Mouse (Mus musculus) MEL (cell line): ENCODE results near the gene D430041D05Rik. TPM values are rescaled to one million over a fixed set of nuclear protein-coding genes. Genes with fewer than 3 reads are reported as not detected.

Experiments used
- DNase-seq: peaks from one replicate; pipeline ENCODE4 v3.0.0; 2011; ENCODE audit warnings: low read depth, low spot score
- H3K27ac ChIP-seq: 2 replicates; pipeline ENCODE4 v1.5.1; 2012; ENCODE audit warnings: low read depth, mild to moderate bottlenecking, control low read depth, low read length, moderate library complexity; ENCODE audit not compliant: control insufficient read depth
- H3K27me3 ChIP-seq, 2 experiments: fragments of 150-350 bp in 1 of 2; sonication (generic) in 1 of 2; 2 replicates each; pipeline ENCODE4 v1.6.1; 2012; ENCODE audit warnings: low read length in 2 of 2, mild to moderate bottlenecking in 2 of 2, improper control_type of control experiment in 1 of 2, moderate library complexity in 1 of 2; ENCODE audit not compliant: insufficient read depth in 2 of 2, control insufficient read depth in 1 of 2
- H3K36me3 ChIP-seq, 2 experiments: 2 replicates each; pipeline ENCODE4 v1.6.1; 2012 to 2014; ENCODE audit warnings: low read length in 2 of 2, improper control_type of control experiment in 1 of 2, inconsistent platforms in 1 of 2, mild to moderate bottlenecking in 1 of 2; ENCODE audit not compliant: insufficient read depth in 2 of 2, control insufficient read depth in 1 of 2
- H3K4me1 ChIP-seq, 2 experiments: fragments of 150-350 bp in 1 of 2; sonication (generic) in 1 of 2; 2 replicates each; pipeline ENCODE4 v1.6.1; 2012; ENCODE audit warnings: low read length in 2 of 2, improper control_type of control experiment in 1 of 2, mild to moderate bottlenecking in 1 of 2; ENCODE audit not compliant: insufficient read depth in 2 of 2, control insufficient read depth in 1 of 2
- H3K4me3 ChIP-seq, 2 experiments: fragments of 150-350 bp in 1 of 2; sonication (generic) in 1 of 2; 2 replicates each; pipeline ENCODE4 v1.5.1; 2012; ENCODE audit warnings: low read depth in 2 of 2, low read length in 2 of 2, mild to moderate bottlenecking in 2 of 2, moderate library complexity in 2 of 2, control low read depth in 1 of 2, improper control_type of control experiment in 1 of 2; ENCODE audit not compliant: control insufficient read depth in 1 of 2, insufficient read depth in 1 of 2
- H3K79me2 ChIP-seq: 2 replicates; pipeline ENCODE4 v1.6.1; 2012; ENCODE audit warnings: mild to moderate bottlenecking, low read length, moderate library complexity; ENCODE audit not compliant: control insufficient read depth, poor library complexity, insufficient read depth
- H3K9ac ChIP-seq: 2 replicates; pipeline ENCODE4 v1.6.1; 2012; ENCODE audit warnings: low read depth, mild to moderate bottlenecking, control low read depth, low read length, moderate library complexity; ENCODE audit not compliant: control insufficient read depth, poor library complexity, severe bottlenecking
- H3K9me3 ChIP-seq: fragments of 150-350 bp; sonication (generic); replicated peaks from 2 replicates; pipeline ENCODE4 v1.6.1; 2012; ENCODE audit warnings: mild to moderate bottlenecking, low read length, improper control_type of control experiment, moderate library complexity; ENCODE audit not compliant: insufficient read depth
- BHLHE40 ChIP-seq: IDR thresholded peaks from 2 replicates; pipeline ENCODE4 v1.6.1; 2012; ENCODE audit warnings: low read depth, mild to moderate bottlenecking, inconsistent platforms, low read length, improper control_type of control experiment, borderline replicate concordance
- CHD1 ChIP-seq: IDR thresholded peaks from 2 replicates; pipeline ENCODE4 v1.6.1; 2012; ENCODE audit warnings: low read depth, mild to moderate bottlenecking, inconsistent platforms, low read length, improper control_type of control experiment
- CHD2 ChIP-seq: IDR thresholded peaks from 2 replicates; pipeline ENCODE4 v1.6.1; 2011; ENCODE audit warnings: low read length, improper control_type of control experiment
- CTCF ChIP-seq, 3 experiments: IDR thresholded peaks in 2 of 3; conservative IDR thresholded peaks in 1 of 3; 2 replicates each; pipeline ENCODE4 v1.5.1; 2011 to 2012; ENCODE audit warnings: low read length in 3 of 3, low read depth in 2 of 3, mild to moderate bottlenecking in 2 of 3, improper control_type of control experiment in 1 of 3, inconsistent platforms in 1 of 3, mixed read lengths in 1 of 3, moderate library complexity in 1 of 3; ENCODE audit not compliant: control insufficient read depth in 1 of 3, insufficient read depth in 1 of 3, poor library complexity in 1 of 3, severe bottlenecking in 1 of 3
- E2F4 ChIP-seq: IDR thresholded peaks from 2 replicates; pipeline ENCODE4 v1.6.1; 2011; ENCODE audit warnings: low read depth, low read length, improper control_type of control experiment, borderline replicate concordance
- ELF1 ChIP-seq: IDR thresholded peaks from 2 replicates; pipeline ENCODE4 v1.6.1; 2014; ENCODE audit warnings: low read depth, mild to moderate bottlenecking, inconsistent platforms, low read length, improper control_type of control experiment, moderate library complexity
- EP300 ChIP-seq, 2 experiments: IDR thresholded peaks; 2 replicates each; pipeline ENCODE4 v1.6.1; 2011; ENCODE audit warnings: improper control_type of control experiment in 2 of 2, low read length in 2 of 2, low read depth in 1 of 2, mild to moderate bottlenecking in 1 of 2
- ETS1 ChIP-seq: IDR thresholded peaks from 2 replicates; pipeline ENCODE4 v1.6.1; 2012; ENCODE audit warnings: low read depth, mild to moderate bottlenecking, inconsistent platforms, low read length, improper control_type of control experiment, moderate library complexity
- GABPA ChIP-seq: IDR thresholded peaks from 2 replicates; pipeline ENCODE4 v1.6.1; 2012; ENCODE audit warnings: low read depth, mild to moderate bottlenecking, inconsistent platforms, low read length, improper control_type of control experiment, moderate library complexity
- GATA1 ChIP-seq: IDR thresholded peaks from 2 replicates; pipeline ENCODE4 v1.6.1; 2011; ENCODE audit warnings: low read depth, low read length, improper control_type of control experiment
- KAT2A ChIP-seq: conservative IDR thresholded peaks from 2 replicates; pipeline ENCODE4 v1.6.1; 2012; ENCODE audit warnings: low read depth, low read length, improper control_type of control experiment, inconsistent platforms
- MAX ChIP-seq: IDR thresholded peaks from 2 replicates; pipeline ENCODE4 v1.6.1; 2011; ENCODE audit warnings: low read length, improper control_type of control experiment
- MAZ ChIP-seq: IDR thresholded peaks from 2 replicates; pipeline ENCODE4 v1.6.1; 2012; ENCODE audit warnings: low read depth, mild to moderate bottlenecking, inconsistent platforms, low read length, improper control_type of control experiment
- MEF2A ChIP-seq: IDR thresholded peaks from 2 replicates; pipeline ENCODE4 v1.6.1; 2014; ENCODE audit warnings: low read depth, mild to moderate bottlenecking, inconsistent platforms, low read length, improper control_type of control experiment; ENCODE audit not compliant: poor library complexity, insufficient replicate concordance, severe bottlenecking; ENCODE audit errors: extremely low read depth
- MXI1 ChIP-seq: IDR thresholded peaks from 2 replicates; pipeline ENCODE4 v1.6.1; 2011; ENCODE audit warnings: mild to moderate bottlenecking, low read depth, low read length, improper control_type of control experiment
- MYB ChIP-seq: IDR thresholded peaks from 2 replicates; pipeline ENCODE4 v1.6.1; 2011; ENCODE audit warnings: mild to moderate bottlenecking, low read depth, low read length, improper control_type of control experiment
- MYC ChIP-seq: IDR thresholded peaks from 2 replicates; pipeline ENCODE4 v1.6.1; 2011; ENCODE audit warnings: low read depth, mild to moderate bottlenecking, low read length, improper control_type of control experiment, moderate library complexity
- NELFE ChIP-seq: IDR thresholded peaks from 2 replicates; pipeline ENCODE4 v1.6.1; 2011; ENCODE audit warnings: low read depth, low read length, improper control_type of control experiment
- NRF1 ChIP-seq: IDR thresholded peaks from 2 replicates; pipeline ENCODE4 v1.6.1; 2014; ENCODE audit warnings: low read depth, mild to moderate bottlenecking, inconsistent platforms, low read length, improper control_type of control experiment, moderate library complexity; ENCODE audit not compliant: poor library complexity, insufficient read depth, severe bottlenecking
- POLR2A ChIP-seq, 2 experiments: IDR thresholded peaks; 2 replicates each; pipeline ENCODE4 v1.6.1; 2011 to 2012; ENCODE audit warnings: low read length in 2 of 2, mild to moderate bottlenecking in 2 of 2, control low read depth in 1 of 2, improper control_type of control experiment in 1 of 2, low read depth in 1 of 2, moderate library complexity in 1 of 2; ENCODE audit not compliant: control insufficient read depth in 1 of 2, insufficient read depth in 1 of 2, poor library complexity in 1 of 2
- POLR2AphosphoS2 ChIP-seq: IDR thresholded peaks from 2 replicates; pipeline ENCODE4 v1.6.1; 2011; ENCODE audit warnings: low read length, improper control_type of control experiment
- RAD21 ChIP-seq: IDR thresholded peaks from 2 replicates; pipeline ENCODE4 v1.6.1; 2011; ENCODE audit warnings: mild to moderate bottlenecking, low read depth, low read length, improper control_type of control experiment
- SIN3A ChIP-seq: IDR thresholded peaks from 2 replicates; pipeline ENCODE4 v1.6.1; 2012; ENCODE audit warnings: low read length, improper control_type of control experiment, inconsistent platforms
- SMC3 ChIP-seq: IDR thresholded peaks from 2 replicates; pipeline ENCODE4 v1.6.1; 2011; ENCODE audit warnings: low read depth, low read length, improper control_type of control experiment
- TBP ChIP-seq: IDR thresholded peaks from 2 replicates; pipeline ENCODE4 v1.8.0; 2011; ENCODE audit warnings: low read depth, low read length, improper control_type of control experiment
- TCF12 ChIP-seq: IDR thresholded peaks from 2 replicates; pipeline ENCODE4 v1.6.1; 2014; ENCODE audit warnings: low read depth, mild to moderate bottlenecking, inconsistent platforms, low read length, improper control_type of control experiment, moderate library complexity
- UBTF ChIP-seq: IDR thresholded peaks from 2 replicates; pipeline ENCODE4 v1.6.1; 2012; ENCODE audit warnings: low read depth, mild to moderate bottlenecking, inconsistent platforms, low read length, improper control_type of control experiment, moderate library complexity, borderline replicate concordance; ENCODE audit not compliant: insufficient read depth
- USF1 ChIP-seq: IDR thresholded peaks from 2 replicates; pipeline ENCODE4 v1.6.1; 2014; ENCODE audit warnings: low read depth, mild to moderate bottlenecking, inconsistent platforms, low read length, improper control_type of control experiment, moderate library complexity
- ZC3H11A ChIP-seq: IDR thresholded peaks from 2 replicates; pipeline ENCODE4 v1.6.1; 2012; ENCODE audit warnings: low read depth, mild to moderate bottlenecking, inconsistent platforms, low read length, improper control_type of control experiment
- ZKSCAN1 ChIP-seq: IDR thresholded peaks from 2 replicates; pipeline ENCODE4 v1.6.1; 2012; ENCODE audit warnings: low read depth, mild to moderate bottlenecking, inconsistent platforms, low read length, improper control_type of control experiment, moderate library complexity
- polyA plus RNA-seq, 2 experiments: library from polyadenylated mRNA; stranded (reverse) in 1 of 2; unstranded in 1 of 2; fragments of >175 nt in 1 of 2; fragments of >200 nt in 1 of 2; gene quantifications; 2 replicates each; pipeline versions ENCODE4 v1.2.1 to v1.2.4; 2012; ENCODE audit warnings: low replicate concordance in 2 of 2, low read depth in 1 of 2; ENCODE audit not compliant: insufficient read length in 2 of 2, insufficient read depth in 1 of 2, missing spikeins in 1 of 2
- total RNA-seq: library from RNA; depleted of rRNA; stranded (reverse); fragments of 300-350 nt; gene quantifications from 2 replicates; pipeline ENCODE4 v1.2.3, GENCODE M21; 2012

Gene D430041D05Rik
- total and polyA plus RNA-seq, 3 experiments = 0.46 to 1.1 TPM; not detected in 1

DNA sequence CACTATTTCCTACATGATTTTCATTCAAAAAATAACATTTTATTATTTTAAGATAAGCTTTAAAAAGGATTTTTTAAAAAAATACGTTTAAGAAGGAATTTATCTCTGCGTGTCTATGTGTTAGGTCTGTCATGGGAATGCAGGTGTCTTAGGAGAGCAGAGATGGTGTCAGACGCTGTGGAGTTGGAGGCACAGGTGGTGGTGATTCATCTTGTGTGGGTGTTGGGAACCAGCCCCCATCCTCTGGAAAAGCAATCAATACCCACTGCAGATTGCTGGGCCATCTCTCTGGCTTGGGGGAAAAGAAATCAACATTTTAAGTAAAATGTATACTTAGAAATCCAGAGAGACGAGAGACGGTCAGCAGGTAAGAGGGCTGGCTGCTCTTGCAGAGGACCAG is 225.2 kb downstream of the D430041D05Rik start:
- TF ChIP-seq GABPA (no peak), NELFE (no peak), POLR2AphosphoS2 (no peak), TBP (no peak), SIN3A (no peak), MAX (no peak), MEF2A (no peak)
- TF ChIP-seq, all 39 proteins: peak for 0
- Histone ChIP-seq H3K27ac (peak overlapping the region; percentile 97), H3K79me2 (no peaks in the 10 kb centered on the region; the same call in 1 of the 2 replicates), H3K36me3 (peaks cover 0 to 28% of the 10 kb centered on the region in 2 experiments; a peak in 2 of 4 replicates), H3K27me3 (no peaks in the 10 kb centered on the region), H3K9ac (no peak overlapping the region), H3K4me3 (no peak overlapping the region), H3K9me3 (no peaks in the 10 kb centered on the region), H3K4me1 (peaks cover 22 to 35% of the 10 kb centered on the region in 2 experiments)
- no peak for DNase-seq

DNA sequence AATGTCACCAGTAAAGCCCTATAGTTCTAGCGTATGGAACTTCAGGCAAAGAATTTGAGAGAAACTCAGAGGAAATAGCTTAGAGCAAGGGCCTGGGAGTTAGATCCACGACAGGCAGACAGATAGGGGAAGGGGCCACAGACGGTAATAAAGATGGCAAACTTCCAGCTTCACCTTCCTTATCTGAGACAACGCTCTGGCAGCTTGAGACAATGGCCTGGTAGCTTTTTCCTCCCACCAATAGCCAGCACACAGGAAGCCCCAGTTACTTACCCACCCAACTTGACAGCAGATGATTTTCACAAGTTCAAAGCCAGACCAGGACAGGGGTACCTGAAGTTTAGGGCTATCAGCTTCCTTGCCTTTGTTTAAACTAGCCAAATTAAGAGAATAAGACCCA is 226.5 kb downstream of the D430041D05Rik start:
- peaks cover 0 to 37% of the 10 kb centered on the region in 2 experiments; a peak in 2 of 4 replicates for H3K36me3 ChIP-seq
- peak overlapping the region; percentile 97 for H3K27ac ChIP-seq
- TF ChIP-seq POLR2A (IDR thresholded peaks at IDR 0.05; ENCODE audit: control insufficient read depth in 1 of 2, insufficient read depth in 1 of 2, low read depth in 1 of 2, low read length in 2 of 2, poor library complexity in 1 of 2) = peak in 1 of 2 experiments; percentile 37; a peak in 1 of 4 replicates
- TF ChIP-seq CTCF (IDR thresholded peaks at IDR 0.05 in 2 of 3, conservative IDR thresholded peaks at IDR 0.05 in 1 of 3; ENCODE audit: control insufficient read depth in 1 of 3, insufficient read depth in 1 of 3, low read depth in 2 of 3, low read length in 3 of 3, poor library complexity in 1 of 3, severe bottlenecking in 1 of 3) = no peak
- peak; percentile 82 for TF ChIP-seq ETS1
- no peak for TF ChIP-seq ZKSCAN1
- peak; percentile 79 for TF ChIP-seq EP300 (IDR thresholded peaks at IDR 0.05; ENCODE audit: low read depth in 1 of 2, low read length in 2 of 2)
- no peak for TF ChIP-seq UBTF
- no peak for TF ChIP-seq POLR2AphosphoS2
- TF ChIP-seq CHD2 = no peak
- TF ChIP-seq MXI1 = no peak
- 0 out of 2 replicates have a peak, but pooled peaks have one; percentile 3 for TF ChIP-seq CHD1
- TF ChIP-seq GABPA = no peak
- no peak for TF ChIP-seq RAD21
- no peak for TF ChIP-seq SMC3
- TF ChIP-seq BHLHE40 = 0 out of 2 replicates have a peak, but pooled peaks have one; percentile 3
- peak; percentile 48; the same call in 1 of the 2 replicates for TF ChIP-seq MAX
- no peak for TF ChIP-seq ZC3H11A
- no peak for TF ChIP-seq USF1
- TF ChIP-seq SIN3A = peak; percentile 63
- no peak for TF ChIP-seq E2F4
- no peak for TF ChIP-seq MEF2A
- TF ChIP-seq MYB = no peak
- TF ChIP-seq MAZ = 0 out of 2 replicates have a peak, but pooled peaks have one; percentile 18
- TF ChIP-seq KAT2A = no peak
- peak; percentile 90 for TF ChIP-seq GATA1
- TF ChIP-seq NRF1 = no peak
- TF ChIP-seq ELF1 = 0 out of 2 replicates have a peak, but pooled peaks have one; percentile 17
- no peak for TF ChIP-seq NELFE
- TF ChIP-seq MYC = no peak
- TF ChIP-seq TCF12 = peak; percentile 79

More for the DNA sequence above, 226.5 kb downstream of the D430041D05Rik start:
- peak overlapping the region in 1 of 2 experiments; percentile 7; a peak in 1 of 4 replicates for H3K4me3 ChIP-seq
- no peaks in the 10 kb centered on the region for H3K9me3 ChIP-seq
- H3K9ac ChIP-seq = peak overlapping the region; percentile 51
- DNase-seq = peak; percentile 93
- no peaks in the 10 kb centered on the region; the same call in 1 of the 2 replicates for H3K79me2 ChIP-seq
- no peaks in the 10 kb centered on the region for H3K27me3 ChIP-seq
- H3K4me1 ChIP-seq = peaks cover 26 to 48% of the 10 kb centered on the region in 2 experiments
